Mouse (Mus musculus) embryo, embryonic 10.5 days (tissue): ENCODE measurements at regions not wholly inside any gene's neighbourhood (a gene's known extent, or its start where the extent isn't known, plus 50 kb on each side); places are given as distances from the start of the nearest gene placed in this dataset.

ENCODE experiments used
- DNase-seq: peaks from one replicate; pipeline ENCODE4 v3.0.0-alpha.2; 2015; ENCODE audit warnings: low spot score

DNA sequence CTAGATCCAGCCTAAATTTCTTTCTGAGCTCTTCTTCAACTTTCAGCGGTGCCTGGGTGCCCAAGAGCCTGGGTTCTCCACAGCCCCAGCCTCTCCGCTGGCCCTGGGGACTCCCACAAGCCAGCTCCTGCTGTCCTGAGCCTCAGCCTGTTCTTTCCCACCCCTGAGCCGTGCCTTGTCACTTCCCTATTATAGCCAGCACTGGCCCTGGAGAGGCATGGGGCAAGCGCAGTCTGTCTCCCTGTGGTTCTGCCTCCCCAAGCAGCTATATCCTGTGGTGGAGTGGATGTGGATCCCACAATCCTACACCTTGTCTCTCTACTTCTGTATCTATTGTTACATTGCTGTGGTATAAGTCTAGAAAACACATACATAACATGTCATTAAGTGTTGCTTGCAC lies 128.6 kb upstream of the Hgf start:
- no peak for DNase-seq

DNA sequence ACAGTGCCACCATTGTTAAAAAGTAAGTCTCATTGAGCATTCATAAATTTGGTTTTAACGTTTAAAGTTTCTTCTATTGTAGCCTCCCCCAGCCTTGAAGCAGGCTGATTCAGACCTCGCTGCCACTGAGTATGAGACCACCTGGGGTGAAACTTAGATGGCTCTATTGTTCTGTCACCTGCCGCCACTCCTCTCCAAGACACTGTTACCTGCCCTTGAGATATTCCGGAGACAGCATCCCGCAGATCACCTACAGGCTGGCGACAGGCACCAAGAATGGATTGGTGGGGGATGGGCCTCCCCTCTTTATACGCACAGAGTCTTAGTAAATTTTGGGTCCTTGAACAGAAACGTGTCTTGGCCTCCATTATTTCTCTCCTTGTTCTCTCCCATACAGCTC lies 128.0 kb upstream of the Hgf start:
- DNase-seq = no peak

DNA sequence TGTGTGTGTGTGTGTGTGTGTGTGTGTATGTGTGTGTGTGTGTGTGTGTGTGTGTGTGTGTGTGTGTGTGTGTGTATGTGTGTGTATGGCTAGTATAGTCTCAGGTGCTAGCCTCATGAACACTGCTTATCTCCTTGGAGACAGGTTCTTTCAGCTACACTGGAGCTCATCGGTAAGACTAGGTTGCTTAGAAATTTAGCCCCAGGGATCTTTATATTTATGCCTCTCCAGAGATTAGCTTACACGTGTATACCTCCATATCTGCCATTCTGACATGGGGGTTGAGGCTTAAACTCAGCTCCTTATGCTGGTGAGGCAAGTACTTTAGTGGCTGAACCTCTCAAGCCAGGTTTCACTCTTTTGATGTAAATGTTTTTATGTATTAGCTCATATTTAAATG lies 127.0 kb upstream of the Hgf start:
- no peak for DNase-seq

DNA sequence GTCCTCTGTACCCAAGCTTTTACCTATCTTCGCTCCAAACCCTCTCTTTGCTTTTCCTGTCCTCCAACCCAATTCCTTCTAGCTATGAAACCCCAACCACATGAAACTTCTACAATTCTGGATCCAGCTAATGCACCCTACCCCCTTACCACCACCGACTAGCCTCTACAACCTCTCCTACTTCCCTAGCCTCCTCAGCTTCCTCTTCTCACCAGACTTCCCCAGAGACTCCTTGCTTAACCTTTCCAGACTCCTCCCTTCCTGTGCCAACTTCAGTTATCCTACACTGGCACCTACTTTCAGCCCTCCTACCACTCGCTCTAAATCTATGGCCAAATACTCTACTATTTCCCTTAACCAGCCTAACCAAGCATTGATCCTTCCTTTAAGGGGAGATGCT lies 118.7 kb upstream of the Hgf start:
- DNase-seq = no peak

DNA sequence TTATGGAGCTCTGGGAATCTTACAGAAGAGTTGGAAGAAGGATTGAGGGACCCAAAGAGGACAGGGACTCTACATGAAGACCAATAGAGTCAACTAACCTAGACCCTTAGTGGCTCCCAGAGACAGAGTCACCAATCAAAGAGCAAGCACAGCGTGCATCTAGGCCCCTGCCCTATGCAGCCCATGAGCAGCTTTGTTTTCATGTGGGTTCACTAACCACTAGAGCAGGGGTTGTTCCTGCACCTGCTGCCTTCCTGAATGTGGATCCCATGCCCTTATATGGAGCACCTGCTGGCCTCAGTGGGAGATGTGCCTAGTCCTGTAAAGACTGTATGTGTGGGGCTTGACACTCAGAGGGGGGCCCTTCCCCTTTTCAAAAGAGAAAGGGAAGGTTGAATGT lies 108.2 kb upstream of the Hgf start:
- DNase-seq = no peak

GRCm38 (mm10) chr5:16446977-16447376 lies 106.3 kb upstream of the Hgf start:
- no peak for DNase-seq

DNA sequence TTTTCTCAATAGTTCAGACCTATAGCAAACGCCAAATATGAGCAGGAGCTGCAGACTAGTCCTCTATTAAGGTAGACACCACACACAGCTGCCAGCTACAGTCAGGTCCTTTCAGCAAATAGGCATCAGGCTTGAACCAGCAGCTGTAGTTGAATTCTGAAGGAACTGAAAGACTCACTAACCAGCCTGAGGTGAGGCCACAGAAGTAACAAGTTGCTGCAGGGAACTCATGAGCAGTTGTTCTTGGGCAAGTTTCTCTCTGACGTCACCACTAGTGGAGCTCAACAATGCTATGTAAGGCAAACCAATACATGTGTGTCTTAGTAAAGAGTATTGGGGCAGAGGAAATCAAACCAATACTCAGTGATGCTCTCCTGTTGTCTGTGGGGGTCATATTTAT lies 91.5 kb upstream of the Hgf start:
- no peak for DNase-seq

DNA sequence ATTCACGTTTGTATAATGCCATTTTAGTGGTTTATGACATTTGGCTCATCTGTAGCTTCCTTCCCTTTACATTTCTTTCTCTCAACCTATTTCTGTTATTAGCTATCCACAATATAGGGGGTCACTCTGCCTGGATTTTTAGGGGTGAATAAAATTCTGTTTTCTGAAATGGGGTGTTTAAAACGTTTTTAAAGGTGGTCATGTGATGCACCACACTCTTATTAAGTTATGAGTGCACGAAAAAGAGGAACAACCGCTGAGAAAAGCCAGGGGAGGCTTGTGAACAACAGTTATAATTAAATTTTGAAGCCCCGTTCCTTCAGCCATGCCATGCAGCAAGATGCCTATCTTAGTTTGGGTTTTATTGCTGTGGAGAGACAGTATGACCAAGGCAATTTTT lies 87.0 kb upstream of the Hgf start:
- no peak for DNase-seq

DNA sequence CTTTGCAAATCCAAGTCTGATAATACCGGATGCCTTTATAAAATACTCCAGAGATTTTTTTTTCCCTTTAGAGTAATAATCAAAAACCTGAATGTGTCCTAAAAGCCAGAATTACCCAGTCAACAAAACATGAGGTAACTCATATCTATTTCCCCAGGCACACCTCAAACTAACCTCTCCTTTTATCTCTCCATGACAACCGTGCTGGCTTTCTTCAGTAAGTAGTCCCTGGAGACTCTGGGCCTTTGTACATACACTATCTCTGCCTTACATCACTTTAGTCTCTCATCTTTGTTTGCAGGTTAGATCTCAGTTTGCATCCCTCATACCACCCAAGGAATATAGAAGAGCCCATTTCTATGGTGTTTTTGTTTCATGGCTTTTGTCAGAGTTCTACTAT lies 84.7 kb upstream of the Hgf start:
- DNase-seq = no peak

- DNase-seq = no peak
These were observed 84.1 kb upstream of the Hgf start for GRCm38 (mm10) chr5:16469221-16469620.

DNA sequence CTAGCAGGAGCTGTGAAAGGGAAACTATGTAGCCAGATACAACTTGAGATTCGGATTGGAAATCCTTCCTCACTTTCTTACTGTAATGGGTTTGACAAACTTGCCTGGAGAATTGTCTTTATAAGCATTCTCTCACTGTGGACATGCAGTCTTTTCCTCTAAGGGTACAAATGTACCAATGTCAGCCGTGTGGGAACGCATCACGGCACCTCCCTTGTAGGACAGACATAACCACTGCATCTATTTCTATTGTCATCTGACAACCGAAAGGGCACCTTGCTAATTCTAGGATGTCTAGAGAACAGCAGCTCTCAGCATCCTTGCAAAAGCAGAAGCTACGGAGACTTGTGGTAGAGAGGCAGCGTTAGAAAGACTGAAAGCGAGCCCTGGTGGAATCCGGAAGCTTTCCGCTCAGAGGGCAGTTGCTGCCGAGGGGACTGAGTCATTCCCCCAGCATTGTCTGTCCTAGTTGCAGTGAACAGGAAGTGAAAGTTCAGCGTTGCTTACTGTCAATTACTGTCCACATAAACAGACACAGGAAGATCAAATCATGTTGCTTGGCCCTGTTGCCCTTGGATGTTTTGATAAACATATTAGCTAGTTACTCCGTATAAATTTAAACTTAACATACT lies 83.5 kb upstream of the Hgf start:
- peak; percentile 57 for DNase-seq

- peak; percentile 72 for DNase-seq
These were observed 82.8 kb upstream of the Hgf start for GRCm38 (mm10) chr5:16470366-16470982.

GRCm38 (mm10) chr5:16487969-16488368 lies 65.3 kb upstream of the Hgf start:
- DNase-seq = no peak

DNA sequence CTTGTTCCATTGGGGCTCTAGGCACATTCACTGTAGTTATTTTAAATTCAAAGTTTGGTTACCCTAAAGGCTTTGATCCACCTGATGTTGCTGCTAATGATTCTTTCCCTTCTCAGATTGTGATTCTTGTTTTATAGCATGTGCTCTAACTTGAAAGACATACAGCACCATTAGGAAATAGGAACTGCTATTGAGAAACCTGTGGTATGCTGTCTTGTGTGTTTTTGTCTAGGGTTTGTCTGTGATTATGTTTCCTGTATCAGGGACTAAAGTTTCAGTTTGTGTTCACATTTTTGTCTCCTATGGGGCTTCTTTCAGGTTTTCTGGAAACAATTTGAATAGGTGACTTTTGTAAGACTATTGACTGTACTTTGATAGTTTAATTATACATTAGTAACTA lies 63.5 kb upstream of the Hgf start:
- DNase-seq = no peak

DNA sequence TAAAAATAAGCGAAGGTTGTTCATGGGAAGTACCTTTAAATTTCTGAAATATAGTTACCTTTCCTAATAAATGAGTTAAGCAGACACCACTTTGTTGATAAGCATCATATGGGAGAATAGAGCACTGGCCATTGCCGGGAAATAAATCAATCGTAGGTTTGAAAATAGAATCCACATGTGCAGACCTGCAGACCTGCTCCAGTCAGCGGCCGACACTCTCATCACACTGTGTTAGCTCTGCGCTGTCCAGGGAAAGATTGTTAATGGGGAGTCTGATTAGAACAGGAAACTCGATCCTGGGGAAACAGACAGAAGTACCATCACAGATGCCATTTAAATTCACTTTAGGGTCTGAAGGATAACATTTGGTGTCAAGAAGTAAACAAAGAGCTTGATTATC lies 53.4 kb upstream of the Hgf start:
- DNase-seq = peak; percentile 69
